Mouse (Mus musculus) CH12.LX (cell line): ENCODE measurements around the gene Slc2a3. TPM values are rescaled to one million over a fixed set of nuclear protein-coding genes. Genes with fewer than 3 reads are reported as not detected.

ENCODE experiments used
- DNase-seq: peaks from one replicate; pipeline ENCODE4 v3.0.0-alpha.2; 2013; ENCODE audit errors: extremely low read depth
- H3K27ac ChIP-seq: 2 replicates; pipeline ENCODE4 v1.5.1; 2012; ENCODE audit warnings: low read depth, mild to moderate bottlenecking, control low read depth, moderate library complexity; ENCODE audit not compliant: insufficient read depth
- H3K27me3 ChIP-seq: replicated peaks from 2 replicates; pipeline ENCODE3; 2012; ENCODE audit warnings: inconsistent platforms
- H3K36me3 ChIP-seq, 2 experiments: replicated peaks in 1 of 2; 2 replicates each; pipeline versions ENCODE3 to v1.6.1; 2012; ENCODE audit warnings: inconsistent platforms in 1 of 2, low read length in 1 of 2, mild to moderate bottlenecking in 1 of 2, mixed read lengths in 1 of 2, moderate library complexity in 1 of 2; ENCODE audit not compliant: control insufficient read depth in 1 of 2, insufficient read depth in 1 of 2
- H3K4me1 ChIP-seq, 2 experiments: 2 replicates each; pipeline ENCODE4 v1.6.1; 2012; ENCODE audit warnings: inconsistent platforms in 1 of 2, moderate library complexity in 1 of 2; ENCODE audit not compliant: insufficient read depth in 2 of 2, control insufficient read depth in 1 of 2
- H3K4me2 ChIP-seq: 2 replicates; pipeline ENCODE4 v1.6.1; 2012; ENCODE audit warnings: low read depth, mild to moderate bottlenecking, control low read depth; ENCODE audit not compliant: poor library complexity, insufficient read depth, severe bottlenecking
- H3K4me3 ChIP-seq, 3 experiments: fragments of 150-350 bp in 1 of 3; sonication (generic) in 1 of 3; replicated peaks in 1 of 3; 2 replicates each; pipeline versions ENCODE3 to v1.5.1; 2011 to 2012; ENCODE audit warnings: low read depth in 2 of 3, low read length in 2 of 3, mild to moderate bottlenecking in 2 of 3, moderate library complexity in 2 of 3, control low read depth in 1 of 3, improper control_type of control experiment in 1 of 3, inconsistent platforms in 1 of 3, mixed read lengths in 1 of 3; ENCODE audit not compliant: poor library complexity in 1 of 3
- H3K79me2 ChIP-seq: replicated peaks from 2 replicates; pipeline ENCODE4 v1.6.1; 2012; ENCODE audit warnings: mild to moderate bottlenecking, moderate library complexity; ENCODE audit not compliant: control insufficient read depth, poor library complexity, insufficient read depth, severe bottlenecking; ENCODE audit errors: extremely low read depth
- H3K9ac ChIP-seq: 2 replicates; pipeline ENCODE4 v1.6.1; 2012; ENCODE audit warnings: low read depth, mild to moderate bottlenecking, control low read depth, moderate library complexity; ENCODE audit not compliant: insufficient read depth
- H3K9me3 ChIP-seq: replicated peaks from 2 replicates; pipeline ENCODE3; 2012; ENCODE audit warnings: low read length, inconsistent platforms, mixed read lengths
- BHLHE40 ChIP-seq: IDR thresholded peaks from 2 replicates; pipeline ENCODE4 v1.6.1; 2011; ENCODE audit warnings: mild to moderate bottlenecking, low read depth, low read length, improper control_type of control experiment
- CHD1 ChIP-seq: IDR thresholded peaks from 2 replicates; pipeline ENCODE4 v1.6.1; 2012; ENCODE audit warnings: low read depth, low read length, improper control_type of control experiment, inconsistent platforms
- CHD2 ChIP-seq: IDR thresholded peaks from 2 replicates; pipeline ENCODE4 v1.6.1; 2011; ENCODE audit warnings: low read length, improper control_type of control experiment
- CTCF ChIP-seq, 2 experiments: IDR thresholded peaks in 1 of 2; conservative IDR thresholded peaks in 1 of 2; 2 replicates each; pipeline ENCODE4 v1.5.1; 2011 to 2012; ENCODE audit warnings: low read depth in 2 of 2, low read length in 2 of 2, improper control_type of control experiment in 1 of 2, inconsistent platforms in 1 of 2, mild to moderate bottlenecking in 1 of 2, moderate library complexity in 1 of 2
- E2F4 ChIP-seq: IDR thresholded peaks from 2 replicates; pipeline ENCODE4 v1.6.1; 2011; ENCODE audit warnings: low read depth, low read length, improper control_type of control experiment; ENCODE audit not compliant: insufficient replicate concordance
- ELF1 ChIP-seq: IDR thresholded peaks from 2 replicates; pipeline ENCODE4 v1.6.1; 2014; ENCODE audit warnings: low read depth, mild to moderate bottlenecking, inconsistent platforms, low read length, improper control_type of control experiment
- EP300 ChIP-seq: IDR thresholded peaks from 2 replicates; pipeline ENCODE4 v1.6.1; 2011; ENCODE audit warnings: low read length, improper control_type of control experiment
- ETS1 ChIP-seq: conservative IDR thresholded peaks from 2 replicates; pipeline ENCODE4 v1.6.1; 2012; ENCODE audit warnings: low read depth, mild to moderate bottlenecking, inconsistent platforms, low read length, improper control_type of control experiment, moderate library complexity
- GABPA ChIP-seq: IDR thresholded peaks from 2 replicates; pipeline ENCODE4 v1.6.1; 2012; ENCODE audit warnings: low read depth, low read length, improper control_type of control experiment, inconsistent platforms; ENCODE audit not compliant: insufficient replicate concordance
- HCFC1 ChIP-seq: IDR thresholded peaks from 2 replicates; pipeline ENCODE4 v1.6.1; 2012; ENCODE audit warnings: low read depth, mild to moderate bottlenecking, inconsistent platforms, low read length, improper control_type of control experiment
- IRF4 ChIP-seq: IDR thresholded peaks from 2 replicates; pipeline ENCODE4 v1.6.1; 2014; ENCODE audit warnings: low read depth, mild to moderate bottlenecking, inconsistent platforms, low read length, improper control_type of control experiment
- JUN ChIP-seq: IDR thresholded peaks from 2 replicates; pipeline ENCODE4 v1.6.1; 2011; ENCODE audit warnings: low read depth, mild to moderate bottlenecking, low read length, improper control_type of control experiment, moderate library complexity; ENCODE audit not compliant: insufficient read depth
- JUND ChIP-seq: conservative IDR thresholded peaks from 2 replicates; pipeline ENCODE4 v1.6.1; 2011; ENCODE audit warnings: low read depth, low read length, improper control_type of control experiment
- KAT2A ChIP-seq: IDR thresholded peaks from 2 replicates; pipeline ENCODE4 v1.6.1; 2012; ENCODE audit warnings: low read length, improper control_type of control experiment, inconsistent platforms; ENCODE audit not compliant: insufficient replicate concordance
- MAFK ChIP-seq: IDR thresholded peaks from 2 replicates; pipeline ENCODE4 v1.6.1; 2011; ENCODE audit warnings: low read length, improper control_type of control experiment; ENCODE audit not compliant: insufficient replicate concordance
- MAX ChIP-seq: IDR thresholded peaks from 2 replicates; pipeline ENCODE4 v1.6.1; 2011; ENCODE audit warnings: low read length, improper control_type of control experiment
- MAZ ChIP-seq: IDR thresholded peaks from 2 replicates; pipeline ENCODE4 v1.6.1; 2012; ENCODE audit warnings: low read depth, mild to moderate bottlenecking, inconsistent platforms, low read length, improper control_type of control experiment, moderate library complexity
- MEF2A ChIP-seq: IDR thresholded peaks from 2 replicates; pipeline ENCODE4 v1.6.1; 2014; ENCODE audit warnings: low read depth, mild to moderate bottlenecking, inconsistent platforms, low read length, improper control_type of control experiment, borderline replicate concordance
- MXI1 ChIP-seq: IDR thresholded peaks from 2 replicates; pipeline ENCODE4 v1.6.1; 2011; ENCODE audit warnings: mild to moderate bottlenecking, low read depth, low read length, improper control_type of control experiment
- MYC ChIP-seq: IDR thresholded peaks from 2 replicates; pipeline ENCODE4 v1.6.1; 2011; ENCODE audit warnings: low read depth, mild to moderate bottlenecking, improper control_type of control experiment, low read length
- NELFE ChIP-seq: IDR thresholded peaks from 2 replicates; pipeline ENCODE4 v1.6.1; 2011; ENCODE audit warnings: low read depth, low read length, improper control_type of control experiment
- NRF1 ChIP-seq: IDR thresholded peaks from 2 replicates; pipeline ENCODE4 v1.6.1; 2014; ENCODE audit warnings: low read depth, mild to moderate bottlenecking, inconsistent platforms, low read length, improper control_type of control experiment, moderate library complexity
- PAX5 ChIP-seq: IDR thresholded peaks from 2 replicates; pipeline ENCODE4 v1.6.1; 2012; ENCODE audit warnings: low read length, inconsistent platforms, mixed read lengths
- POLR2A ChIP-seq: IDR thresholded peaks from 2 replicates; pipeline ENCODE4 v1.6.1; 2011; ENCODE audit warnings: low read depth, mild to moderate bottlenecking, improper control_type of control experiment, low read length
- POLR2AphosphoS2 ChIP-seq: IDR thresholded peaks from 2 replicates; pipeline ENCODE4 v1.6.1; 2011; ENCODE audit warnings: low read depth, low read length, improper control_type of control experiment
- RAD21 ChIP-seq: IDR thresholded peaks from 2 replicates; pipeline ENCODE4 v1.6.1; 2011; ENCODE audit warnings: low read depth, mild to moderate bottlenecking, low read length, improper control_type of control experiment, moderate library complexity
- RCOR1 ChIP-seq: conservative IDR thresholded peaks from 2 replicates; pipeline ENCODE4 v1.6.1; 2012; ENCODE audit warnings: low read depth, mild to moderate bottlenecking, inconsistent platforms, low read length, improper control_type of control experiment
- SIN3A ChIP-seq: IDR thresholded peaks from 2 replicates; pipeline ENCODE4 v1.6.1; 2012; ENCODE audit warnings: low read length, improper control_type of control experiment, inconsistent platforms
- SMC3 ChIP-seq: IDR thresholded peaks from 2 replicates; pipeline ENCODE4 v1.6.1; 2011; ENCODE audit warnings: low read depth, low read length, improper control_type of control experiment
- TBP ChIP-seq: conservative IDR thresholded peaks from 2 replicates; pipeline ENCODE4 v1.6.1; 2011; ENCODE audit warnings: low read depth, low read length, improper control_type of control experiment
- TCF12 ChIP-seq: IDR thresholded peaks from 2 replicates; pipeline ENCODE4 v1.6.1; 2014; ENCODE audit warnings: low read depth, mild to moderate bottlenecking, inconsistent platforms, low read length, improper control_type of control experiment
- UBTF ChIP-seq: IDR thresholded peaks from 2 replicates; pipeline ENCODE4 v1.6.1; 2012; ENCODE audit warnings: low read depth, mild to moderate bottlenecking, inconsistent platforms, low read length, improper control_type of control experiment, moderate library complexity
- USF1 ChIP-seq: IDR thresholded peaks from 2 replicates; pipeline ENCODE4 v1.6.1; 2014; ENCODE audit warnings: low read depth, mild to moderate bottlenecking, inconsistent platforms, low read length, improper control_type of control experiment
- USF2 ChIP-seq: conservative IDR thresholded peaks from 2 replicates; pipeline ENCODE4 v1.6.1; 2011; ENCODE audit warnings: low read depth, low read length, improper control_type of control experiment
- ZC3H11A ChIP-seq: IDR thresholded peaks from 2 replicates; pipeline ENCODE4 v1.6.1; 2012; ENCODE audit warnings: low read depth, mild to moderate bottlenecking, inconsistent platforms, low read length, improper control_type of control experiment
- ZKSCAN1 ChIP-seq: IDR thresholded peaks from 2 replicates; pipeline ENCODE4 v1.6.1; 2012; ENCODE audit warnings: low read depth, inconsistent platforms, low read length, improper control_type of control experiment, borderline replicate concordance
- ZMIZ1 ChIP-seq: IDR thresholded peaks from 2 replicates; pipeline ENCODE4 v1.6.1; 2012; ENCODE audit warnings: low read depth, mild to moderate bottlenecking, inconsistent platforms, low read length, improper control_type of control experiment
- ZNF384 ChIP-seq: IDR thresholded peaks from 2 replicates; pipeline ENCODE4 v1.6.1; 2012; ENCODE audit warnings: low read depth, low read length, improper control_type of control experiment, inconsistent platforms
- dilution Hi-C: fragments of 300-500 bp; cut with MboI; formaldehyde crosslinking; loops from 2 replicates; pipeline ENCODE4 v1.14.3; 2020; ENCODE audit warnings: low sequenced_read_pairs; ENCODE audit not compliant: extremely low pct_unique_long_range_greater_than_20kb, extremely low pct_ligation_motif_present
- in situ Hi-C: fragments of 300-500 bp; cut with MboI; formaldehyde crosslinking; loops from 3 replicates; pipeline ENCODE4 v1.14.3; 2019; ENCODE audit warnings: low sequenced_read_pairs, low pct_ligation_motif_present, low pct_unique_long_range_greater_than_20kb, mixed read lengths
- polyA plus RNA-seq: library from polyadenylated mRNA; unstranded; fragments of >175 nt; gene quantifications from 2 replicates; pipeline ENCODE4 v1.2.1, GENCODE M21; 2012; ENCODE audit warnings: low read depth; ENCODE audit not compliant: insufficient read length
- total RNA-seq, 2 experiments: library from RNA; depleted of rRNA; stranded (reverse); fragments of 300-350 nt in 1 of 2; fragments of >200 nt in 1 of 2; gene quantifications; 2 replicates each; pipeline ENCODE4 v1.2.3; 2012 to 2014

Slc2a3 gene
- total and polyA plus RNA-seq, 3 experiments: 28.8 to 38.3 (median 29.7) TPM

DNA sequence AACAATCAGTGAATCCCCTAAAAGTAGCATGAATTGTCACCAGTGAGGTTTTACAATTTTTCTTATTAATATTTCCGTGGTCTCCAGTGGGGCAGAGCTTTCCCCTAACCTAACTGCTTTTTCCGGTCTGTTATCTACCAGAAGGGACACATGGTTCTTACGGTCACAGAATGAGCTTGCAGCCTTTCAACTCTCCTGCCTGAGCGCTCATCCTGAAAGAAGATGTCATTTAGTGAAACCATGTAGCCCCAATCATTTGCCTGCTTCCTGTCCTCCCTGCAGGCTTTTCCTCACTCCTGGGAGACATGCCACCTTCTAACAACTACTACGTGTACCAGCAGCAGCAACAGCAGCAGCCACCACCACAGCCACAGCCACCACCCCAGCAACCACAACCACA lies 36.1 kb upstream of the Slc2a3 start:
- Histone ChIP-seq H3K4me2 (no peak overlapping the region), H3K9me3 (peaks cover 9% of the 10 kb centered on the region), H3K27ac (peak overlapping the region; percentile 41; the same call in 1 of the 2 replicates), H3K79me2 (no peaks in the 10 kb centered on the region), H3K4me1 (peaks cover 5 to 49% of the 10 kb centered on the region in 2 experiments), H3K4me3 (peak overlapping the region in 1 of 3 experiments; percentile 32), H3K9ac (no peak overlapping the region), H3K27me3 (no peaks in the 10 kb centered on the region), H3K36me3 (peaks cover 69 to 88% of the 10 kb centered on the region in 2 experiments)
- in situ Hi-C loops: no loop called here
- dilution Hi-C loops: no loop called here
- peak; percentile 69 for DNase-seq
- TF ChIP-seq IRF4: peak; percentile 87
- no peak for TF ChIP-seq CHD1
- peak; percentile 20; the same call in 1 of the 2 replicates for TF ChIP-seq CHD2
- no peak for TF ChIP-seq GABPA
- no peak for TF ChIP-seq RAD21
- no peak for TF ChIP-seq E2F4
- no peak for TF ChIP-seq MXI1
- no peak for TF ChIP-seq ELF1
- TF ChIP-seq KAT2A: no peak
- TF ChIP-seq SMC3: no peak
- peak; percentile 43; the same call in 1 of the 2 replicates for TF ChIP-seq MEF2A
- TF ChIP-seq SIN3A: no peak
- TF ChIP-seq CTCF (conservative IDR thresholded peaks at IDR 0.05 in 1 of 2, IDR thresholded peaks at IDR 0.05 in 1 of 2; ENCODE audit: low read depth in 2 of 2, low read length in 2 of 2): no peak
- peak; percentile 81 for TF ChIP-seq RCOR1
- TF ChIP-seq MAFK: peak; percentile 33; the same call in 1 of the 2 replicates
- TF ChIP-seq TBP: no peak
- no peak for TF ChIP-seq NELFE
- TF ChIP-seq UBTF: no peak
- no peak for TF ChIP-seq NRF1
- TF ChIP-seq PAX5: no peak
- no peak for TF ChIP-seq POLR2AphosphoS2
- TF ChIP-seq POLR2A: no peak
- TF ChIP-seq JUND: peak; percentile 59; the same call in 1 of the 2 replicates
- TF ChIP-seq MYC: 0 out of 2 replicates have a peak, but pooled peaks have one; percentile 45
- no peak for TF ChIP-seq ZC3H11A
- TF ChIP-seq ETS1: peak; percentile 62
- TF ChIP-seq BHLHE40: peak; percentile 75
- TF ChIP-seq MAZ: no peak
- TF ChIP-seq MAX: peak; percentile 38; the same call in 1 of the 2 replicates
- TF ChIP-seq EP300: peak; percentile 89
- no peak for TF ChIP-seq ZMIZ1
- TF ChIP-seq HCFC1: no peak
- TF ChIP-seq TCF12: peak; percentile 80
- TF ChIP-seq ZKSCAN1: no peak
- no peak for TF ChIP-seq USF2
- TF ChIP-seq ZNF384: no peak
- peak; percentile 64; the same call in 1 of the 2 replicates for TF ChIP-seq JUN
- no peak for TF ChIP-seq USF1
